Mouse (Mus musculus) thymus, postnatal 0 days (tissue): Measurements from ENCODE around the gene BC048671. TPM values are rescaled to one million over a fixed set of nuclear protein-coding genes. Genes with fewer than 3 reads are reported as not detected.

Source experiments
- DNase-seq: peaks from one replicate; pipeline ENCODE4 v3.0.0-alpha.2; 2015; ENCODE audit warnings: low spot score
- polyA plus RNA-seq: library from polyadenylated mRNA; unstranded; fragments of >200 nt; fragmentation: Nextera tagmentation; extraction: Ambion mirVana; gene quantifications from 2 replicates; pipeline ENCODE4 v1.2.1, GENCODE M21; 2015

The BC048671 gene
- polyA plus RNA-seq, 1 experiment from 2014 or later, result not detected

DNA sequence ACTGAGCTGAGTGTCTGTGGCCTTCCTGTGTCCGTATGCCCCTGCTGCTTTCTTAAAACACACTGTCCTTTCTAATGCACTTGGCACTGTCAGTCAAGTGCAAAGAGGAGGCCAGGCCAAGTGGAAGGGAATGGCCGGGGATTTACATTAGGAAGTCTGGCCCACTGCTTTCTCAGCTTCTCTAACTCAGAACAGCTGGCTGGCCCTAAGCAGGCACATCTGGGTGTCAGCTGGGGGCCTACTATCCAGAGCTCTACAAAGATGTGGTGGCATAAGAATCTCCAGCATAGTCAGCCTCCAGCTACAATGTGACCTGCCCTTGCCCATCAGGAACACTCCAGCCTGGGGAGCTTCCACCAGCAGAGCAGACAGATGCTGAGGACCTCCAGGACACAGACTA is 49.0 kb downstream of the BC048671 start:
- no peak for DNase-seq

Other genes starting within 250 kb of the BC048671 start
- gene Vmn1r49, start 222.7 kb upstream of the BC048671 start, polyA plus RNA-seq, result not detected in 2 replicates
- gene Vmn1r50, start 199.8 kb upstream of the BC048671 start, polyA plus RNA-seq, result not detected in 2 replicates
- not detected in 2 replicates for gene Vmn1r51, start 178.6 kb upstream of the BC048671 start, polyA plus RNA-seq
- not detected in 2 replicates for gene Vmn1r52, start 126.4 kb upstream of the BC048671 start, polyA plus RNA-seq
- gene V1ra8, start 98.4 kb upstream of the BC048671 start, polyA plus RNA-seq, result not detected in 2 replicates
- not detected in 2 replicates for gene Vmn1r53, start 76.8 kb upstream of the BC048671 start, polyA plus RNA-seq
- not detected in 2 replicates for gene Vmn1r54, start 54.9 kb upstream of the BC048671 start, polyA plus RNA-seq
- 0.13 TPM in 1 of 2 replicates, not detected in the other for gene Chst13, start 24.0 kb downstream of the BC048671 start, polyA plus RNA-seq
- gene Uroc1, start 32.1 kb downstream of the BC048671 start, polyA plus RNA-seq, result 0.05 TPM in 1 of 2 replicates, not detected in the other
- gene Zxdc, start 68.3 kb downstream of the BC048671 start, polyA plus RNA-seq, result 7.2 and 8.1 TPM in 2 replicates
- 0.27 and 0.62 TPM in 2 replicates for gene Cfap100, start 127.6 kb downstream of the BC048671 start, polyA plus RNA-seq
- gene Klf15, start 161.4 kb downstream of the BC048671 start, polyA plus RNA-seq, result 10.9 and 13.7 TPM in 2 replicates
- 17.1 and 21.6 TPM in 2 replicates for gene Aldh1l1, start 185.2 kb downstream of the BC048671 start, polyA plus RNA-seq